Mouse (Mus musculus) lung, postnatal 25 days (tissue): Measurements from ENCODE around the gene Rbl1.
"Not testable (repeated sequence)": the region's sequence is repeated elsewhere in the genome, so short reads cannot be mapped to it uniquely, and the experiment has no call there.

ENCODE experiments used
- DNase-seq: peaks from one replicate; pipeline ENCODE4 v3.0.0; 2022; ENCODE audit warnings: low spot score

The Rbl1 gene

DNA sequence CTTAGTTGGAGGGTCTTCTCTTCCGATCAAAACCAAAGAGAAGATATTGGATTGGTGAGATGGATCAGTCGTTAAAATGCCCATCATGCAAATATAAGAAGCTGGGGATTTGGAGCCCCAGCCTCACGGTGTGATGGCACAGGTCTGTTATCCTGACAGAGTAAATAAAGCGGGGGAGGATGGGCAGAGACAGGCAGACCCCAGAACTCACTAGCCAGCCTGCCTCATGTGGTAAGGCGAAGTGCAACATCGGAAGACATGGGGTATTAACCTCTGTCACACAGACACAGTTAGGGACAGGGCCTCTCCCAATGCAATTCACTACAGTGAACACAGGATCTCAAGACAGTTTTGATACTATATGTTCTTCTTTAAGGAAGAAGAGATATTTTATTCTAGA lies 33.7 kb downstream of the Rbl1 start:
- DNase-seq = no peak

DNA sequence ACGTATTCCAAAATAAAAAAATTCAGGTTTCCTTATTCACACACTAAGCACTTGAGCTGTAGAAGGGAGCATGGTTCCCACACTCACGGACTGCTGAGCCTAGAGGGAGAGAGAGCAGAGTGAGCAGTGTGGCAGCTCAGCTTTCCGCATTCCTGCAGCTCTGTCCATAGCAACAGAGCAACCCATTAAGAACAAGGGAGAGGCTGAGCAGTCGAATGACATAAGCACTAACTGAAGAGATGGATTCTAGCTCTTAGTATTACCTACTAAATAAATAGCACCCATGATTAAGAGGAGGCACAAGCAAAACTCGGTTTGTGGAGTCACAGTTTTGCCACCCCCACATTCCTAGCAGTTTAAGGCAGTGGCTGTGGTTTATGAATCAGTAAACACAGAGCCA lies 34.2 kb downstream of the Rbl1 start:
- peak; percentile 72 for DNase-seq

DNA sequence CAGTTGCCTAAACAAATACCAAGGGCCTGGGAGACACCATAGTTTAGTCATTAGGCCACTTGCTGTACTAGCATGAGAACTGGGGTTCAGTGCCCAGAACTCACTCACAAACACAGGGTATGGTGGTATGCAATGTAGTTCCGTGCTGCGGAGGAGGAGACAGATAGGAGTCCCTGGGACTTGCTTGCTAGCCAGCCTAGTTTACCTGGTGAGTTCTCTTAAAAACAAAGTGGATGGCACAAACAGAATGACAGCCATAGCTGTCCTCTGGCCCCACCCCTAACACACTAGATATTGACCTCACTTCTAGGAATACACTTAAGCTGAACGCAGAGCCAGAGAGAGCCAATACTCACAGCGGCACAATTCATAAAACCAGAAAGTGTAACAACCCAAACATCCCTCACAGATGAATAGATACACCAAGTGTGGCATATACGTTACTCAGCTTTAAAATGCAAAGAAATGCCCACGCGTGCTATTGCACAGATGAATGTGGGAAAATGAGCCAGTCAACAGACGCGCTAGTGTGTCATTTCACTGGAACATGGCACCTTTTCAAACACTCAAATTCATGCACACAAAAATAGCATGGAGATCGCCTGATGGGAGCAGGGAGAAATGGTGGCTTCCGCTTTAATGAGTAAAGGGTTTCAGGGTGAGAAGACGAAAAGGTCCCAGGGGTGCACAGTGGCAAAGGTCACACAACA lies 37.8 kb downstream of the Rbl1 start:
- no peak for DNase-seq

DNA sequence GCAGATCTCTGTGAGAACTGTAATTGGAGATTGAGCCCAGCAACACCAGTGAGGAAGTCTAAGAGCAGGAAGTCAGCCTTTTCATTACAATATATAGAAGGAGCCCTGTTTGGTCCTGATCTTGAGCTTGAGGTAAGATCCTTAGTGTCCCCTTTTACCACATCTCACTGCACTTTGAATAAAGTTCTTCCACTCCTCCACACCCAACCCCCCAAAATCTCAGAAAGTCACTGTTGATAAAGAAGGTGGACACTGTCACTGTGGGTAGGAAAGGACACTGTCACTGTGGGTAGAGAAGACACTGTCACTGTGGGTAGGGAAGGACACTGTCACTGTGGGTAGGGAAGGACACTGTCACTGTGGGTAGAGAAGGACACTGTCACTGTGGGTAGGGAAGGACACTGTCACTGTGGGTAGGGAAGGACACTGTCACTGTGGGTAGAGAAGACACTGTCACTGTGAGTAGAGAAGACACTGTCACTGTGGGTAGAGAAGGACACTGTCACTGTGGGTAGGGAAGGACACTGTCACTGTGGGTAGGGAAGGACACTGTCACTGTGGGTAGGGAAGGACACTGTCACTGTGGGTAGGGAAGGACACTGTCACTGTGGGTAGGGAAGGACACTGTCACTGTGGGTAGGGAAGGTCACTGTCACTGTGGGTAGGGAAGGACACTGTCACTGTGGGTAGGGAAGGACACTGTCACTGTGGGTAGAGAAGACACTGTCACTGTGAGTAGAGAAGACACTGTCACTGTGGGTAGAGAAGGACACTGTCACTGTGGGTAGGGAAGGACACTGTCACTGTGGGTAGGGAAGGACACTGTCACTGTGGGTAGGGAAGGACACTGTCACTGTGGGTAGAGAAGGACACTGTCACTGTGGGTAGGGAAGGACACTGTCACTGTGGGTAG lies 38.8 kb downstream of the Rbl1 start:
- DNase-seq = not testable (repeated sequence)

DNA sequence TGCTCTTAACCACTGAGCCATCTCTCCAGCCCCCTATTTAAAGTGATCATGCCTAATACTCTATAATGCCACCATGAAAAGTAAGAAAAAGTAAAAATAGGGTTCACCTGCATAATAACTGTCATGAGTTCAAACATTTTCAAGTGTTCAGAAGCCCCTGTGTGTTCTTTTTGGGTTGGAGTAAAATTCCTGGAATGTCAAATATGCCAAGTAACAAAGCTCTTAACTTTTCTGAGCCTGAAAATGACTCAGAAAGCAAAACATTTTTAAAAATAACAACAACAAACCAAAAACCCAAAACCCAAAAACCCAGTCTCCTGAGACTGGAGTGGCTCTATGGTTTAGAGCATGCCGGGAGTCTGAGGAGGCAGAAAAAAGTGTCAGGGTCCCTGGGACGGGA lies 40.2 kb downstream of the Rbl1 start:
- no peak for DNase-seq

DNA sequence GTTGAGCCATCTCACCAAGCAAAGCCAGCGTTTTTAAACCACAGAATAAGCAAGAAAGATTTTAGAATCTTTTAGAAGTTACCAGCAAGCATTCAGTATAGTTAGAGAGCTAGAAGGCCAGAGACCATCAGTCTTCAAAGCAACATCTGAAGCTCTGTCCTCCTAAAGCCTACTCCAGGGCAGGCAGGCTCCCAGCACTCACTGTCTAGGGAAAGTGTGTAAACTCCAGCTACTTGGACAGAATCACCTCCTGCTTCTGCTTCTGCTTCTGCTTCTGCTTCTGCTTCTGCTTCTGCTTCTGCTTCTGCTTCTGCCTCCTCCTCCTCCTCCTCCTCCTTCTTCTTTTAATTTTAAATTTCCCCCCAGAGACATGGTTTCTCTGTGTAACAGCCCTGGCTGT lies 48.3 kb downstream of the Rbl1 start:
- DNase-seq = no peak

DNA sequence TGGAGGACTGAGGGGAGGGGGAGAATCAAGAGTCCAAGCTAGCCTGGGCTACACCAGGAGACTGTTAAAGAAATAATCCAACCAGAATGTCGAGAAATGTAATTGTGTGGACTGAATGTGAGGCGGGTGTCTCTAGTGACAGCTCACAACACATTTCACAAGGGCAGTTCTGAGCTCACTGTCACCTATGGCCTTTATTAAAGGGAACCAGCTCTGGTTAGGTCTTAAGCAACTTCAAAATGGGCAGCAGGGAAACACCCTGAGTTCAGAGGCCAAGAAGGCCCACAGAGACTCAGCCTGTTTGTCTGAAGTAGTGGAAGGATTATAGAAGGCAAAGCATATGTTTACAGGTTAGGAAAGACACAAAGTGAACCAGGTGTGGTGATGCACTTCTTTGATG lies 51.1 kb downstream of the Rbl1 start:
- DNase-seq = no peak

DNA sequence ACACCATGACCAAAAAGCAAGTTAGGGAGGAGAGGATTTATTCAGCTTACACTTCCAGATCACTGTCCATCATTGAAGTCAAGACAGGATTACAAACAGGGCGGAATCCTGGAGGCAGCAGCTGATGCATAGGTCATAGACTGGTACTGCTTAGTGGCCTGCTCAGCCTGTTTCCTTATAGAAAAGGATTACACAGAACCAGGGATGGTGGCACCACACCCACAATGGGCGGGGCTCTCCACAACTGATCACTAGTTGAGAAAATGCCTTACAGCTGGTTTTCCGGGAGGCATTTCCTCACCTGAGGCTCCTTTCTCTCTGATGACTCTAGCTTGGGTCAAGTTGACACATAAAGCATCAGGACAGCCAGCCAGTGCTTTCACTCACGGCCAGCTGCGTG lies 55.9 kb downstream of the Rbl1 start:
- no peak for DNase-seq

DNA sequence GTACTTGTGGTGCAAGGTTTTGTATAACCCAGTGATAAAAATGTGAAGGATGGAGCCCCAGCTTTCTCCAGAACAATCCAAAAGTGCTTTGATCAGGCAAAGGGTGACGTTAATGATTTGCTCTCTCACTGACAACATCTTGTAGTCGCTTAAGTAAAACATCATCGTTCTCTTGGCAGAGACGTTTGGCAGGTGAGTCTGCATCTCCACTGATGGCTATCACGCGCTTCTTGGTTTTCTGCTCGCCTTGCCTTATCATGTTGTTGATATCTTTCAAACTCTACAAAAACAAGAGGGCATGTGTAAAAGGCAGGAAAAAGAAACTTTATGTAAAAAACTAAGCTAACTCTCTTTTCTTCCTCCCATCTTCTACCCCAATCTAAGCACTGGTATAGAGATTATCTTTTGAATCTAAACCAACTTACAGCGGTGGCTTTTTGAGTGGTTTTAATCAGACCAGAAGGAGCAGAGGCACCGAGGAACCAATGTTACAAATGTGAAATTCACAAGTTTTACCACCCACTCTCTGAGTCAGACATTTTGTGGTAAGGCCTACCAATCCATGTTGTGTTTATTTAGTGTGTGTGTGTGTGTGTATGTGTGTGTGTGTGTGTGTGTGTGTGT lies 56.8 kb downstream of the Rbl1 start:
- no peak for DNase-seq

DNA sequence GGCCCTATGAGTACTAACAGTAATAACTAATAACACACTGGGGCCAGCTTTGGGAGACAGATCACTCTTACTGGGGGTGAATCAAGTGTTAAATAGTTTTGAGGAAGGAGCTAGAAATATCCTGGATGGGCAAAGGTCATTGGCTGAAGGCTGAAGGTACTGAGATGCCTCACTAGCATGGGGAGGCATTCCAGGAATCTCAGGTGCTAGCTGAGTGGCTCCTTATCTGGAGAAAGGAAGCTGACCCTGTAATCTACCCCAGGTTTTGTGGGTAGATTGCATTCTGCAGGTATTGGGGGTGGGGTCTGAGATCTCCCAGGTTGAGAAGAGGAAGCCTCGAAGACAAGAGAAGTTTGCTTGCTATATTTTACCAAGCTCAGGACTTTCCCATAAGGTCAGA lies 59.2 kb downstream of the Rbl1 start:
- DNase-seq = no peak

DNA sequence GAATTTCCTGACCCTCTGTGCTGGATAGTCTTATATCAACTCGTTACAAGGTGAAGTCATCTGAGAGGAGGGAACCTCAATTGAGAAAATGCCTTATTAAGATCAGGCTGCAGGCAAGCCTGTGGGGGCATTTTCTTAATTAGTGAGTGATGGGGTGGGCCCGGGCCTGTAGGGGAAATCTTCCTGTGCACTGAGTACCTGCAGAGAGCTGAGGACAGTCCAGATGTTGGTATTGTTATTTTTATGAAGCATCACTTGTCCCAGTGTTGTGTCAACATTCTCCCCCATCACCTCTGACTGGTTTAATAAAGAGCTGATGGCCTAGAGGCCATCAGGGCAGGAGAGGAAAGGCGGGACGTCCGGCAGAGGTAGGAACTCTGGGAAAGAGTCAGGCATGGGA lies 60.2 kb downstream of the Rbl1 start:
- no peak for DNase-seq

DNA sequence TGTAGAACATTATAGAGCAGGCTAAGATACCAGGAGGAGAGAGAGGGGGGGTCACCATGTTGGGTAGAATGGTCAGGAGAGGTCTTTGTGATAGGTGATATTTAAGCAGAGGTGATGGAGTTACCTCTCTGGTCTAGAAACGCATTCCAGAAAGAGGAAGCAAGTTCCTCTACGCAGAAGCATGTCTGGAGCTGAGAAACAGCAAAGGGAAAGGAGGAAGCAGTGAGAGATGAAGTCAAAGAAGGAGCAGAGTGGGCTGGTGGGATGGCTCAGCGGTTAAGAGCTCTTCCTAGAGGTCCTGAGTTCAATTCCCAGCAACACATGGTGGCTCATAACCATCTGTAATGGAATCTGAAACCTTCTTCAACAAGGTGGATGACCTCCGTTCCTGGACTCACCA lies 62.4 kb downstream of the Rbl1 start:
- no peak for DNase-seq

DNA sequence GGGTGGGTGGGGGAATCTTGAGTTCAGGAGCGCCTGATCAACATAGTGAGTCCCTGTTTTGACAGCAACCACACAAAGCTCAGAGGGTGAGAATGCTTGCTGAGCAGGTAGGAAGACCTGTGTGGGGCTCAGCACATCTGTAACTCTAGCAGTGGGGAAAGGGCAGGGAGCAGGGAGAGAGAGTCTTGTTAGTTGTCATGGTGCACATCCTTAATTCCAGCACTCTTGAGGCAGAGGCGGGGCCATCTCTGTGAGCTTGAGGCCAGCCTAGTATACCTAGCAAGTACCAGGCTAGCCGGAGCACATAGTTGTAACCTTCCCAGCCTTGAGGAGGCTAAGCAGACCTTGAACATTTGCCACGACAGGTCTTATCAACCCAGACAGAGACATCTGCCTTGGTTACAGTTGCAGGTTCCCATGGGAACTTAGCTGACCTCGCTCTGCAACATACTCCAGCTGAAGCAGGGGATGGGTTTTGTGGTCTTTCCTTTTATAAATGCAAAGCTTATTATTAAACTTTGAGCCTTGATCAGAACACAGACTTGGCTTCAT lies 65.0 kb downstream of the Rbl1 start:
- no peak for DNase-seq

DNA sequence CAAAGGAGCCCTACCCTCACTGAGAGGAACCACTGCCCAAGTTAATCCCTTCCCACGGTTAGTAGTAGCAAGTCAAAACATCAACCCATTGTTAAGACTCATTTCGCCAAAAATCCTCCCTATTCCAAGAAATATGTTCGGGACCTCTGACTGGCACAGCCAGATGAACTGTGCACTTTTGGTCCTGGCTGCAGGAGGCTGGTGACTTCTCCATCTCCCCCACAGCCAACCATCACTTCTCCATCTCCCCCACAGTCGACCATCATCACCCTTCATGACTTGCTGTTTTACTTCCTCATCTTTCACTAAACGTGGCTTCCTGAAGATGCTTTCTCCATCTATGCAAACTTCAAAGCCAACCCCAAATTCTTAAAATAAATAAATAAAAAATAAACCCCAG lies 65.5 kb downstream of the Rbl1 start:
- no peak for DNase-seq

DNA sequence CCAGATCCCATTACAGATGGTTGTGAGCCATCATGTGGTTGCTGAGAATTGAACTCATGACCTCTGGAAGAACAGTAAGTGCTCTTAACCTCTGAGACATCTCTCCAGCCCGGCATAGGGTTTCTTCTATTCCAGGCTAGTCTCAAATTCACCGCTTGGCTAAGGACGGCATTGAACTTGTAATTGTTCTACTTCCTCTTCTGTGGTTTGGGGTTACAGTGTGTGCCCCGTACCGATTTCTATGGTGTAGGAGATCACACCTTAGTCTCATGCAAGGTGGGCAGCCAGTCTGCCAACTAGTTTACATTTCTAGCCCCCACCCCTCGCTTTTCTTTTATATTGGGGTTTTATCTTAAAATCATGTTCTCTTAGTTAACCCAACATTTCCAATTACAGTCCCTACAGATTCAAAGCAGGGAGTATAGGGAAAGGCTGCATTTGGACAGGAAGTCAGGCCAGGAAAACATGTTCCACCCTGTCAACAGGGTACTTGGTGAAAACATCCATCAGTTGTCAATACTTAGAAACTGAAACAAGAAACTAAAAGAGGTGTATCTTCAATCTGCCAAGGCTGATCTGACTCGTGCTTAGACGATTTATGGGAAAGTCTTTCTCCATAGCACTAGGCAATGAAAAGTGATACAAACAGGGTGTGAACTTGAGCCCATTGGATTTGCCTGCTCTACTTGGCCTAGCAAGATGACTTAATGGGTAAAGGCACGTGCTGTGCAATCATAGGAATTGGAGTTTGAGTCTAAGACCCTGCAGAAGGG lies 66.2 kb downstream of the Rbl1 start:
- peak; percentile 45 for DNase-seq

DNA sequence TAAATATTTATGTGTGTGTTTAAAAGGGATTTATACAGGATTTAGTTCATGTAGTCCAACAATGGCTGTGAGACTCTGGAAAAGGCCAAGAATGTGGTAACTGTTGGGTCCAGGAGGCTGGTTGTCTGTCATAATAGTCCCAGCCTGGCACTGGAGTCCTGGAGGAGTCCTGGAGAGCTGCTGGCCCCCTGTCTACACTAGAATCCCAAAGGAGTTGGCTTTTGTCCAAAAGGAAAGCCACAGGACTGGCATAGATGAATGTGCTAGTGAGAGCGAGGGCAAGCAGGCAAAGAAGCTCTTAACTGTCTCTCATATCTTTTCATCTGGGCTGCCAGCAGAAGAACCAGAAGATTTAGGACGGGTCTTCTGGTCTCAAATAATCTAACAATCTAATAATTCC lies 67.7 kb downstream of the Rbl1 start:
- DNase-seq = no peak

DNA sequence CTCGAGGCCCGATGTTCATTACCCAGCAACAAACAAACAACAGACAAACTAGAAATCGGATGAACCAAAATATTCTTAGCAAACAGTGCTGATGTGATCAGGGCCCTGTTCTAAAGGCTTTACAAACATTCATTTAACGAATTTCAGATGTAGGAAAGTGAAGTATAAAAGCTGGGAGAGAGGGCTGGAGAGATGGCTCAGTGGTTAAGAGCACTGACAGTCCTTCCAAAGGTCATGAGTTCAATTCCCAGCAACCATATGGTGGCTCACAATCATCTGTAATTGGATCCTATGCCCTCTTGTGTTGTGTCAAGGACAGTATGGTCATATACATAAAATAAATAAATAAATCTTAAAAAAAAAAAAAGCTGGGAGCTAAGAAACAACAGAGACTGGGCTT lies 68.2 kb downstream of the Rbl1 start:
- no peak for DNase-seq

DNA sequence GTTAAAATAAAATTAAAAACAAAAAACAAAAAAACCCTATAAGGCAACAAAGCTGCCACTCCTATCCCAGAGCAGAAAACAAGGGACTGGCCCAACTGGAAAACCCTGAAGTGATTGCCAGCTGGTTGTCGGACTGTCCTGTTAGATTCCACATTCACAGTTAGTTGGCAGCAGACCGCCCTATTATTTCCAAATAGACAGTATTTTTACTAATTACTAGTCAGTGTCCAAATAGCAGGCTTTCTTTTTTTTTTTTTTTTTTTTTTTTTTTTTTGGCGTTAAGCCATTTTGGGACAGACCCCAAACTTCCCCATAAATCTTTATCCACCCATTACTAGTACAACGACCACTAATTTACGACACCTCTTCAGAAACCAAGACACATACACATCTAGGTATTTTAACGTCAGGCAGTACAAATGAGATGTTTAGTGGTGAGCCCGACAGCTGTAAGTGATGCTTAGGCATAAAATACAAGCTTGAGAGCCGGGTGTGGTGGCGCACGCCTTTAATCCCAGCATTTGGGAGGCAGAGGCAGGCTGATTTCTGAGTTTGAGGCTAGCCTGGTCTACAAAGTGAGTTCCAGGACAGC lies 68.7 kb downstream of the Rbl1 start:
- DNase-seq = no peak

DNA sequence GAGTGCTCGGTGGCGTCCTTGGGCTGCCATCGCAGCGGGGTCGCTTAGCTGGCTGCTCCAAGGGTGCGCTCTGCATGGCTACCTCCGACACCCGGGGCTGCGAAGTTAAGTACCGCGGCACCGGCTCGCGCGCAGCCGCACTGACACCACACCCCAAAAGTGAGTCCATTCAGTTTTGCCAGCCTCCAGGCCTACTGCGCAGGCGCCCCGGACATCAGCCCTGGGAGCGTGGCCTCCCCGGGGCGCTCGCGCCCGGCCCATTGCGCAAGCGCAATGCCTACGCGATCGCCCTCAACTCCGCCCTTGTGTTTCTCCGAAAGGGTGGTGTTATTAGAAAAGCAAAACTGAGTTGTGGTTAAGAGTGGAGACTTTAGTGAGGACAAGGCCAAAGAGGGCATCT lies 69.3 kb downstream of the Rbl1 start, which contains the start of gene Samhd1:
TSS of gene Samhd1 (minus strand) at position 252 of the 400 bp plus-strand sequence.
- peak; percentile 97 for DNase-seq

DNA sequence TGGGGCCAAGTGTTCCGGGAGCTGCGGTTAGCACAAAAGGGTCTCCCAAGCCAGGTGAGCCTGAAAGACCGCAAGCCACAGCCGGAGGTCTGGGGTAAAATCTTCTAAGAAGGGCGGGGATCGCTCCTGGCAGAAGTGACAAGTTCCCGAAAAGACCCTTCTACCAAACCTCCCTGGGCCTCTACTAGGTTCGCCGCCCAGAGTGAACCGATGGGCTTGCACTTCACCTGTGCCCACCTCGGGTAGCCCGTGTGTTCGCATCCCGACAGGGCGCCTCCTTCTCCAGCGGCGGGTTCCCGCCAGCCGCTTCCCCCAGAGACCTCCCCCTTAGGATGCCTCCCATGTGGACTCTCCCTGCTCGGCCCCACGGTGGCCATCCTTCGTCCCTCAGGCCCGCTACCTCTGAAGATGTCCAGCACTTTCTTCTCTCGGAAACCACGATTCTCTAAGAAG lies 69.8 kb downstream of the Rbl1 start:
- DNase-seq = no peak

DNA sequence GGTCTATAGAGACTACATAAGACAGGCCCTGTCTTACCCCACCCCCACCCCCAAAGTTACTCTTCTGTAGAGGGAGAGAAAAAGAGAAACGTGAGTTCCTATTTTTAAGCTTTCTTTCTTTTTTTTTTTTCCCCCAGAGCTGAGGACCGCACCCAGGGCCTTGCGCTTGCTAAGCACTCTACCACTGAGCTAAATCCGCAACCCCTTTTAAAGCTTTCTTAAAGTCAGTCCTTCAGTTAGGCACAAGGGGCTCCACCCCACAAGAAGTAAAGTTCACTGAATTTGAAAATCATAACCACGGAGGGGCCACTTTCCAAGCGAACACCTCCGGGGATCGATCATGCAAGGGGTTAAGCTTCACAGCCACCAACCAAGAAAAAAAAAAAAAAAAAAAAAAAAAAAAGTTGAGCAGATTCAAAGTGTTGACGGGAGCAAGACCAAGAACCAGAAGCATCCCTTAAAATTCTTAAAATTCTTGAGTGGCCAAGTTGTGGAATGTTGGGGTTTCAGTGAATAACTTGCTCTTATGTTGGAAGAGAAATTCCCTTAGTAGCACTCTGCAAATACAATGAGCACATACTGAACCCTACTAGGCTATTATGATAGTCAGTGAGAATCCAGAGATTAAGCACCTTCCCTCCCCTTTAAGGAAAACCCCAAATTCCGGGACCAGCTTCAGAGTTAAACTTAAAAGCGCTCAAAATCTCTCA lies 70.4 kb downstream of the Rbl1 start:
- no peak for DNase-seq
